ENCODE assay signal across 23 mouse cellular contexts in the genomic region with DNA sequence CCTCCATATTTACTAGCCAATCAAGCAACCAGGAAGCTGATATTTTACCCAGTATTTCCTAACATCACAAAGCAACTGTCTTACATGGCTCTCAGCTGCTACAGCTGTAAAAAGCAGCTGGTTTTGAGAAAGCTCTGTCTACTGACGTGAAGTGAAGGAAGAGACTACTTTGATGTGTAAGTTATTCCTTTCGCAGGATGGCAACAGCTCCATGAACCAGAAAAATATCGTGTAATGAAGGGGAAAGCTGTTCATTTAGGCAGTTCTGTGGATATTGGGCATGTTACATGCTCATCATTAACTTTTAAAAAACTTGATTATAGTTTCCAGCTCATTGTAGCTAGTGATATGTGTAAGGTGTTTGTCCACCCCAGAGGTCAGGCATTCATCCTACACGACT.
DNase-seq lines count a peak whose midpoint lies in the region; ATAC-seq and TF ChIP-seq lines count a peak whose summit lies in the region.
"Had no signal": no experiment of that assay in that cellular context is flagged by ENCODE, and none has a peak within 500 bp of the region (broad histone marks: within the 10 kb centered on the region; RNA-seq: fewer than 3 reads in every experiment).

No protein-coding gene starts in this region.

- 0 out of 2 replicates have a peak, but pooled peaks have one; percentile 25 for ATAC-seq in forebrain, embryonic 11.5 days (replicated peaks; ENCODE audit: low FRiP score)
- no peak for ATAC-seq in forebrain, postnatal 0 days
- no peak for ATAC-seq in lung, postnatal 0 days
- no peak for ATAC-seq in megakaryocyte, adult 5-6 weeks (ENCODE audit: poor library complexity, severe bottlenecking)
- ATAC-seq: inflammation-experienced regulatory T-cells, adult 6 months; intestine, postnatal 0 days had no signal

- no peaks in the 10 kb centered on the region for H3K27me3 ChIP-seq in forebrain, embryonic 11.5 days (ENCODE audit: control insufficient read depth, insufficient read depth, low read length)
- no peaks in the 10 kb centered on the region for H3K27me3 ChIP-seq in forebrain, postnatal 0 days (ENCODE audit: insufficient read depth, low read length)
- no peaks in the 10 kb centered on the region for H3K27me3 ChIP-seq in lung, postnatal 0 days (replicated peaks; ENCODE audit: insufficient read depth, low read length)
- H3K27me3 ChIP-seq: CH12.LX; embryonic facial prominence, embryonic 15.5 days had no signal

- no peak overlapping the region for H3K27ac ChIP-seq in forebrain, embryonic 11.5 days (ENCODE audit: low read depth, low read length)
- no peak overlapping the region for H3K27ac ChIP-seq in forebrain, postnatal 0 days (ENCODE audit: low read depth, low read length)
- H3K27ac ChIP-seq in lung, postnatal 0 days (ENCODE audit: low read length): no peak overlapping the region
- H3K27ac ChIP-seq: embryonic facial prominence, embryonic 15.5 days; gastrocnemius, adult 2 months; heart, embryonic 13.5 days; hindbrain, embryonic 15.5 days had no signal

- H3K36me3 ChIP-seq in forebrain, embryonic 11.5 days (ENCODE audit: control insufficient read depth, insufficient read depth, low read length): no peaks in the 10 kb centered on the region; the same call in 1 of the 2 replicates
- H3K36me3 ChIP-seq in forebrain, postnatal 0 days (ENCODE audit: insufficient read depth): no peaks in the 10 kb centered on the region
- no peaks in the 10 kb centered on the region for H3K36me3 ChIP-seq in lung, postnatal 0 days (ENCODE audit: insufficient read depth, low read length)
- H3K36me3 ChIP-seq: embryonic facial prominence, embryonic 15.5 days; heart, embryonic 13.5 days; hindbrain, embryonic 15.5 days had no signal

- H3K4me3 ChIP-seq in forebrain, embryonic 11.5 days (ENCODE audit: low read depth, low read length): no peak overlapping the region
- H3K4me3 ChIP-seq in forebrain, postnatal 0 days (ENCODE audit: low read depth, low read length): no peak overlapping the region
- no peak overlapping the region for H3K4me3 ChIP-seq in lung, postnatal 0 days (ENCODE audit: low read depth, low read length)
- H3K4me3 ChIP-seq: embryonic facial prominence, embryonic 15.5 days; erythroblast, embryonic 14.5 days; gastrocnemius, adult 2 months; heart, embryonic 13.5 days; hindbrain, embryonic 15.5 days had no signal

- no peak overlapping the region for H3K4me2 ChIP-seq in forebrain, embryonic 11.5 days (ENCODE audit: low read depth, low read length, severe bottlenecking)
- H3K4me2 ChIP-seq in forebrain, postnatal 0 days (ENCODE audit: low read depth): no peak overlapping the region
- H3K4me2 ChIP-seq in lung, postnatal 0 days (replicated peaks; ENCODE audit: low read depth, low read length): no peak overlapping the region
- H3K4me2 ChIP-seq: embryonic facial prominence, embryonic 15.5 days had no signal

- peaks cover 4% of the 10 kb centered on the region; the same call in 1 of the 2 replicates for H3K9me3 ChIP-seq in forebrain, embryonic 11.5 days (ENCODE audit: control insufficient read depth, low read length)
- H3K9me3 ChIP-seq in forebrain, postnatal 0 days (ENCODE audit: low read length): no peaks in the 10 kb centered on the region
- no peaks in the 10 kb centered on the region for H3K9me3 ChIP-seq in lung, postnatal 0 days (ENCODE audit: low read length)
- H3K9me3 ChIP-seq: embryonic facial prominence, embryonic 15.5 days; hindbrain, embryonic 15.5 days had no signal

- WGBS in forebrain, embryonic 11.5 days: 33% methylated on average over 4 of the region's 4 CpGs
- WGBS in forebrain, postnatal 0 days: 38% methylated on average over 4 of the region's 4 CpGs
- 60% methylated on average over 4 of the region's 4 CpGs for WGBS in lung, postnatal 0 days

- no peak overlapping the region for H3K9ac ChIP-seq in forebrain, embryonic 11.5 days (ENCODE audit: low read length)
- H3K9ac ChIP-seq in forebrain, postnatal 0 days: no peak overlapping the region
- H3K9ac ChIP-seq in lung, postnatal 0 days (replicated peaks; ENCODE audit: low read depth): no peak overlapping the region
- H3K9ac ChIP-seq: embryonic facial prominence, embryonic 15.5 days; heart, embryonic 13.5 days; hindbrain, embryonic 15.5 days had no signal

- intact Hi-C loops in heart, postnatal 25 days (cut with DNase I): no loop called here

- no peak for DNase-seq in forebrain, embryonic 11.5 days (ENCODE audit: low spot score)
- DNase-seq in forebrain, postnatal 0 days: no peak
- DNase-seq in heart, adult 11 months: peak; percentile 6
- no peak for DNase-seq in heart, postnatal 25 days (ENCODE audit: low spot score)
- DNase-seq in lung, postnatal 0 days (ENCODE audit: low spot score): peak; percentile 19
- no peak for DNase-seq in lung, adult 18-20 months
- DNase-seq in retina, embryonic 14.5 days (ENCODE audit: low spot score): peak; percentile 59
- DNase-seq: adrenal gland, adult 2 months; adrenal gland, postnatal 25 days; cerebellum, adult 2 months; cerebellum, postnatal 10 days; gastrocnemius, adult 2 months; gastrocnemius, postnatal 25 days; heart, postnatal 4 days; kidney, adult 8-10 months had no signal

- TF ChIP-seq EP300 in lung, postnatal 0 days (IDR thresholded peaks at IDR 0.05): no peak

- no peak for TF ChIP-seq CTCF in forebrain, postnatal 0 days (IDR thresholded peaks at IDR 0.05; ENCODE audit: low read depth)
- no peak for TF ChIP-seq CTCF in lung, postnatal 0 days (IDR thresholded peaks at IDR 0.05)

- H3K4me1 ChIP-seq in forebrain, embryonic 11.5 days (replicated peaks; ENCODE audit: control insufficient read depth, insufficient read depth, low read length): peaks cover 6% of the 10 kb centered on the region; the same call in 1 of the 2 replicates
- peaks cover 14% of the 10 kb centered on the region for H3K4me1 ChIP-seq in forebrain, postnatal 0 days (ENCODE audit: insufficient read depth)
- H3K4me1 ChIP-seq in lung, postnatal 0 days (ENCODE audit: insufficient read depth, low read depth, low read length): no peaks in the 10 kb centered on the region; the same call in 1 of the 2 replicates
- H3K4me1 ChIP-seq: embryonic facial prominence, embryonic 15.5 days had no signal

Comparison
In these comparisons a context has a peak if more than half of its experiments do, and no peak if none do; other contexts are left out.
1. DNase-seq: peak in heart, adult 11 months (single experiment), lung, postnatal 0 days (single experiment) and retina, embryonic 14.5 days (single experiment); none in forebrain, embryonic 11.5 days (single experiment), forebrain, postnatal 0 days (single experiment), heart, postnatal 25 days (single experiment) and lung, adult 18-20 months (0 of 2).